Mouse (Mus musculus) forebrain, embryonic 10.5 days (tissue): ENCODE measurements around the gene Tuba3b. TPM values are rescaled to one million over a fixed set of nuclear protein-coding genes. Genes with fewer than 3 reads are reported as not detected.

Source experiments
- DNase-seq: peaks from one replicate; pipeline ENCODE4 v3.0.0-alpha.2; 2017; ENCODE audit warnings: low spot score; ENCODE audit errors: extremely low spot score
- H3K27ac ChIP-seq: fragments of 300-500 bp; sonication (generic); 2 replicates; pipeline ENCODE4 v1.5.1; 2016; ENCODE audit warnings: mild to moderate bottlenecking
- H3K27me3 ChIP-seq: fragments of 300-500 bp; sonication (generic); 2 replicates; pipeline ENCODE4 v1.6.1; 2016; ENCODE audit warnings: mild to moderate bottlenecking; ENCODE audit not compliant: poor library complexity, severe bottlenecking
- H3K36me3 ChIP-seq: fragments of 300-500 bp; sonication (generic); replicated peaks from 2 replicates; pipeline ENCODE4 v1.6.1; 2016; ENCODE audit warnings: mild to moderate bottlenecking, moderate library complexity
- H3K4me1 ChIP-seq: fragments of 300-500 bp; sonication (generic); 2 replicates; pipeline ENCODE4 v1.6.1; 2016
- H3K4me3 ChIP-seq: fragments of 300-500 bp; sonication (generic); 2 replicates; pipeline ENCODE4 v1.5.1; 2016; ENCODE audit warnings: mild to moderate bottlenecking, moderate library complexity
- H3K9me3 ChIP-seq: fragments of 300-500 bp; sonication (generic); 2 replicates; pipeline ENCODE4 v1.6.1; 2016; ENCODE audit warnings: mild to moderate bottlenecking, moderate library complexity
- WGBS: fragments of 180-500 bp; shearing (Covaris S2); methylation state at CpG from one replicate; pipeline ENCODE4 v1.1.7; 2016; 5-methylcytosine and 5-hydroxymethylcytosine counted together
- polyA plus RNA-seq: library from polyadenylated mRNA; unstranded; fragments of >200 nt; fragmentation: Nextera tagmentation; extraction: Ambion mirVana; gene quantifications from 2 replicates; pipeline ENCODE4 v1.2.1, GENCODE M21; 2016

Tuba3b gene
- polyA plus RNA-seq, 1 experiment from 2014 or later = not detected

DNA sequence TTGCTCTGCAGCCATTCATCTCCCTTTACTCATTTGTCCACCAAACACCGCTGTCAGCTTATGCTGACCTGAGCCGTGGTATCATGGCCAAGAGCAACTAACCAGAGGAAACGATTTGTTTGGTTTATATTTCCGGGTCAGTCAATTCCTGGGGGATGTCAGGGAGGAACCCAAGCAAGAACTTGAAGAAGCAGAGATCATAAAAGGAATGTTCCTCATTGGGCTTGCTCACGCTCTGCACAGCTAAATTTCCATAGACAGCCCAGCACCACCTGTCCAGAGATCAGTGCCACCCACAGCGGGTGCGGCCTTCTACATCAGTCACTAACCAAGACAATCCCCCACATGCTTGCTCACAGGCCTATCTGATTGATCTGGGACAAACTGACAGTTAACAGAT, 1.3 kb upstream of the Tuba3b start, which contains the start of gene Lmntd1:
Gene Lmntd1, minus strand, starts transcription at position 101 of the 400 bp plus-strand sequence.
- no peaks in the 10 kb centered on the region for H3K36me3 ChIP-seq
- H3K9me3 ChIP-seq = peaks cover 5% of the 10 kb centered on the region; the same call in 1 of the 2 replicates
- peaks cover 4% of the 10 kb centered on the region; the same call in 1 of the 2 replicates for H3K4me1 ChIP-seq
- H3K27me3 ChIP-seq = no peaks in the 10 kb centered on the region
- H3K27ac ChIP-seq = no peak within 1 kb of the TSS
- no peak within 1 kb of the TSS for H3K4me3 ChIP-seq
- 91% methylated on average over 7 of the region's 7 CpGs for WGBS
- DNase-seq = no peak

DNA sequence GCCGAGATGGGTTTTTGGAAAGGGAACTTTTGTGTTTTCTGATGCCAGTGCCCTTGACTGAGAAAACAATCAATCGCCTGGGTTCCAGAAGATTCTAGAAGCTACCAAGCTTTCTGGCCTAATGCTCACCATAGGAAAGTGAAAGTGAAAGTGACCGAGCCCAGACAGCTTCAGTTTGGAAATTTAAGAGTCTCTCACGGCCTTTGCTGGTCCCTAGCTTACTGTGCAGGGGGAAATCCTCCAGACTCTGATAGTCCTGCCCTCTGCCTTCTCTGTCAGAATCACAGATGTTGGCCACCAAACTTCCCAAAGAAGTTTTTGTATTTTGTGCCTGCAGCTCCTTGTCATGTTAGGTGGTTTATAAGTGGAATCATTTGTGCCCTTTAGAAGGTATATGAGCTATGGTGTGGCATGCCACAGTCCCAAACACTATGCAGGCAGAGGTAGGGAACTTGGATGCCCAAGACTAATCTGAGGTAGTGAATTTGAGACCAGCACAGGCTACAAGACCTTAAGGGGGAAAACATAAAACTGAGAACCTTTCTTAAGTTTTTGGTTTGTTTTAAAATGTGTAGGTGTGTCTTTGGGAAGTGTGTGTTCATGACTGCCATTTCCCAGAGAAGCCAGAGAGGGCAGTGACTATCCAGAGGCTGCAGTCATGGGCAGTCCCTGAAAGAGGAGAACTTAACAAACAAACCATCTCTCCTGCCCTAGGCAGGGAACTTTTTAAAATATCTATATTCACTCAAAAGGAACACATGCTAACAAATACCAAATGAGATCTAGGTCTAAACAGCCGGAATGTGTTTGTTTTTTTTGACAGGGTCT, 1.1 kb downstream of the Tuba3b start:
- no peak for DNase-seq
- Histone ChIP-seq H3K4me1 (no peaks in the 10 kb centered on the region), H3K27ac (no peak overlapping the region), H3K4me3 (no peak overlapping the region), H3K36me3 (no peaks in the 10 kb centered on the region), H3K9me3 (peaks cover 5% of the 10 kb centered on the region; the same call in 1 of the 2 replicates), H3K27me3 (no peaks in the 10 kb centered on the region)
- 88% methylated on average over 5 of the region's 5 CpGs for WGBS

GRCm38 (mm10) chr6:145623141-145623540, 7.6 kb downstream of the Tuba3b start:
- 94% methylated on average over 4 of the region's 4 CpGs for WGBS

GRCm38 (mm10) chr6:145630269-145630668, 14.7 kb downstream of the Tuba3b start:
- Histone ChIP-seq H3K9me3 (no peaks in the 10 kb centered on the region; the same call in 1 of the 2 replicates), H3K27me3 (no peaks in the 10 kb centered on the region), H3K27ac (no peak overlapping the region), H3K36me3 (no peaks in the 10 kb centered on the region), H3K4me3 (no peak overlapping the region), H3K4me1 (no peaks in the 10 kb centered on the region)
- 76% methylated on average over 6 of the region's 6 CpGs for WGBS
- DNase-seq = no peak

More at GRCm38 (mm10) chr6:145623141-145623540, 7.6 kb downstream of the Tuba3b start:
- H3K4me3 ChIP-seq = no peak overlapping the region
- H3K9me3 ChIP-seq = no peaks in the 10 kb centered on the region
- DNase-seq = no peak
- no peak overlapping the region for H3K27ac ChIP-seq
- no peaks in the 10 kb centered on the region for H3K27me3 ChIP-seq
- no peaks in the 10 kb centered on the region for H3K36me3 ChIP-seq
- H3K4me1 ChIP-seq = no peaks in the 10 kb centered on the region; the same call in 1 of the 2 replicates

DNA sequence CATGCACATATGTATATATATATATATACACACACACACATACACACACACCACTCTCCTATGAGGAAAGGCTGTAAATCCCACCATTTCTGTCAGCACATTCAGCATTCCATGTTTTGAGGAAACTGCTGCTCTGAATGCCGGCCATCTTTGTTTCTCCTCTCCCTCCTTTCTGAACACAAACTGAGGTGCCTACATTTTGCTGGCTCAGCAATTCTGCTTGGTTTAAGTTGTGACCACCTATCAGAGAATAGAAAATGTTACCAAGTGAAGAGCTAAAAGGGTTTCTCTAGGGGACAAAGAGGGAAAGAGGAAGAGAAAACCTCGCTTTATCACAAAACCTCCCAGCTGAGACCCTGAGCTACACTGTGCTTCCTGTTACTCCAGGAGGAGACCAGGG, 18.9 kb downstream of the Tuba3b start:
- no peaks in the 10 kb centered on the region for H3K4me1 ChIP-seq
- H3K27ac ChIP-seq = no peak overlapping the region
- WGBS = 95% methylated on average over 2 of the region's 2 CpGs
- H3K9me3 ChIP-seq = no peaks in the 10 kb centered on the region; the same call in 1 of the 2 replicates
- no peak for DNase-seq
- no peaks in the 10 kb centered on the region for H3K27me3 ChIP-seq
- no peak overlapping the region for H3K4me3 ChIP-seq
- H3K36me3 ChIP-seq = no peaks in the 10 kb centered on the region

GRCm38 (mm10) chr6:145636682-145637081, 21.1 kb downstream of the Tuba3b start:
- Histone ChIP-seq H3K4me3 (no peak overlapping the region), H3K9me3 (peaks cover 6% of the 10 kb centered on the region; the same call in 1 of the 2 replicates), H3K36me3 (no peaks in the 10 kb centered on the region), H3K27me3 (no peaks in the 10 kb centered on the region), H3K4me1 (no peaks in the 10 kb centered on the region), H3K27ac (no peak overlapping the region)
- WGBS = 90% methylated on average over 4 of the region's 4 CpGs
- no peak for DNase-seq

DNA sequence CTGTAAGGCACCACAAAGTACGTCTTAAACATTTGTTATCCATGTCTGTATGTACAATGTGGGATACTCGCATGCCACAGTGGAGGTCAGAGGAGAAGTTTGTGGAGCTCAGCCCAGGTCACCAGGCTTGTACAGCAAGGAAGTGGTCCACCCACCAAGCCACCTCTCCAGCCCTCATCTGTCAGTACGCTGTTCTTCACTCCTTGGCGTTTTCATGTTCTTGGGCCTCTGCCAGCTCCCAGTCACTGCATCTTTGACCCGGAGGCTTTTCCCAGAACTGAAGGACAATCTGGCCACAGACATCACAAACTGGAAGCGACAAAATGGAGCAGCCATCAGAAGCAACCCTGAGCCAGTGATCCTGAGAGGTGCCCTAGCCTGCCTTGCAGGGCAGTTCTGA, 22.7 kb downstream of the Tuba3b start:
- Histone ChIP-seq H3K27ac (no peak overlapping the region), H3K27me3 (no peaks in the 10 kb centered on the region), H3K4me1 (no peaks in the 10 kb centered on the region), H3K36me3 (no peaks in the 10 kb centered on the region), H3K9me3 (peaks cover 6% of the 10 kb centered on the region; the same call in 1 of the 2 replicates), H3K4me3 (no peak overlapping the region)
- 94% methylated on average over 6 of the region's 6 CpGs for WGBS
- DNase-seq = no peak

DNA sequence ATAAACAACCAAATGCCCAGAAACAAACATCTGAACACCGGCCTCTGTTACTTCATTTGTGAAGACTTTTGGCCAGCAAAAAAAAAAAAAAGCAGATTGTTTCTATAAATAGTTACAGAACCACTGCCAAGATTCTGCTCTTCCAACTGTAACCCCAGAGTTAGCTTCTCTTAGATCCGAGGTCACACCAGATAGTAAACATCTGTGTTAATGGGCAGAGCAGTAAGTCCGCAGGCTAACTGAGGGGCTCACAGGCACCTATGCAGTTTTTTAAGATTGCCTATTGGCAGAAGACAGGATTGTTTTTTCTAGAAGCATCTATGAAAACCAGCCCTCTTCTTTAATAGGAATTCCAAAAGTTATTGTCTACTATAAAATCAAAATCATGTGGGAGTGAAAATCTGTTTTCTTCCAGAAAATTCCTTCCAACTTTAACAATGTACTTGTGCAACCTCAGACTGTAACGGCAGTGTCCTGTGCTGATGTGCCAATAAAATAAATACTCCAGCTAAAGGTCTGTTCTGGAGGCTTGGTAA, 25.5 kb downstream of the Tuba3b start:
- H3K4me3 ChIP-seq = no peak overlapping the region
- 90% methylated on average over 4 of the region's 4 CpGs for WGBS
- H3K27me3 ChIP-seq = no peaks in the 10 kb centered on the region

GRCm38 (mm10) chr6:145651976-145652375, 36.4 kb downstream of the Tuba3b start:
- Histone ChIP-seq H3K36me3 (no peaks in the 10 kb centered on the region), H3K27ac (no peak overlapping the region), H3K4me3 (no peak overlapping the region), H3K27me3 (no peaks in the 10 kb centered on the region), H3K4me1 (no peaks in the 10 kb centered on the region), H3K9me3 (peaks cover 8% of the 10 kb centered on the region; the same call in 1 of the 2 replicates)
- DNase-seq = no peak
- 75% methylated on average over 2 of the region's 2 CpGs for WGBS

More for the DNA sequence above, 25.5 kb downstream of the Tuba3b start:
- H3K27ac ChIP-seq = no peak overlapping the region
- H3K4me1 ChIP-seq = no peaks in the 10 kb centered on the region
- H3K9me3 ChIP-seq = peaks cover 6% of the 10 kb centered on the region; the same call in 1 of the 2 replicates
- H3K36me3 ChIP-seq = no peaks in the 10 kb centered on the region
- DNase-seq = no peak

GRCm38 (mm10) chr6:145652986-145653385, 37.4 kb downstream of the Tuba3b start:
- Histone ChIP-seq H3K27me3 (no peaks in the 10 kb centered on the region), H3K27ac (no peak overlapping the region), H3K4me3 (no peak overlapping the region), H3K4me1 (no peaks in the 10 kb centered on the region), H3K36me3 (no peaks in the 10 kb centered on the region), H3K9me3 (peaks cover 8% of the 10 kb centered on the region; the same call in 1 of the 2 replicates)
- no peak for DNase-seq
- WGBS = 80% methylated on average over 5 of the region's 5 CpGs

DNA sequence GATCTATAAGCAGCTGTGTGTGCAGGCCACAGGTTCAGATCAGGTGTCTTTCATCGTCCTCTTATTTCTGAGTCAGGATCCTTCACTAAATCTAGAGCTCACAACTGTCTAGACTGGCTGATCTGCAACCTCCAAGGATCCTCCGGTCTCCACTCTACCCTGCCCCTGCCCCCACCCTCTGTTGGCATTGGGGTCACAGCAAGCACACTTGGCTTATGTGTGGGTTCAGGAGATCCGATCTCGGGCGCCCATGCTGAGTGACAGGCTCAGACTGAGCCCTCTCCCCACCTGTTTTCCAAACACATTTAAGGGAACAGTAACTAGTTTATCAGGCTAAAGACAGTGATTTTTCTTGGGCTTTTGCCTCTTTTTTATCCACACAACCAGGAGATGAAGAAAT, 38.1 kb downstream of the Tuba3b start:
- 93% methylated on average over 5 of the region's 5 CpGs for WGBS
- no peaks in the 10 kb centered on the region for H3K36me3 ChIP-seq

GRCm38 (mm10) chr6:145654062-145654836, 38.7 kb downstream of the Tuba3b start:
- no peaks in the 10 kb centered on the region for H3K36me3 ChIP-seq
- H3K4me1 ChIP-seq = no peaks in the 10 kb centered on the region
- no peak overlapping the region for H3K27ac ChIP-seq
- peaks cover 8% of the 10 kb centered on the region; the same call in 1 of the 2 replicates for H3K9me3 ChIP-seq
- H3K4me3 ChIP-seq = no peak overlapping the region
- whole genome bisulfite sequencing = 89% methylated on average over 8 of the region's 8 CpGs
- H3K27me3 ChIP-seq = no peaks in the 10 kb centered on the region
- no peak for DNase-seq

More for the DNA sequence above, 38.1 kb downstream of the Tuba3b start:
- Histone ChIP-seq H3K4me3 (no peak overlapping the region), H3K4me1 (no peaks in the 10 kb centered on the region), H3K27me3 (no peaks in the 10 kb centered on the region), H3K9me3 (peaks cover 8% of the 10 kb centered on the region; the same call in 1 of the 2 replicates), H3K27ac (no peak overlapping the region)
- DNase-seq = no peak
